ENCODE assay signal across 9 mouse cellular contexts in genomic region chr11:66905617-66906384, GRCm38 (mm10). TPM values are rescaled to one million over a fixed set of nuclear protein-coding genes. Genes with fewer than 3 reads are reported as not detected.
DNase-seq lines count a peak whose midpoint lies in the region; ATAC-seq and TF ChIP-seq lines count a peak whose summit lies in the region.
"Had no signal": no experiment of that assay in that cellular context is flagged by ENCODE, and none has a peak within 500 bp of the region (broad histone marks: within the 10 kb centered on the region; RNA-seq: fewer than 3 reads in every experiment).

No protein-coding gene starts in this region.

- H3K9me3 ChIP-seq in embryonic facial prominence, embryonic 10.5 days, result no peaks in the 10 kb centered on the region
- H3K9me3 ChIP-seq in limb, embryonic 11.5 days (ENCODE audit: control insufficient read depth, low read length), result no peaks in the 10 kb centered on the region
- H3K9me3 ChIP-seq in midbrain, embryonic 15.5 days, result no peaks in the 10 kb centered on the region

- H3K27me3 ChIP-seq in spleen, adult 2 months (ENCODE audit: control insufficient read depth, insufficient read depth, low read length), result no peaks in the 10 kb centered on the region
- H3K27me3 ChIP-seq in embryonic facial prominence, embryonic 10.5 days (replicated peaks; ENCODE audit: low read depth, poor library complexity, severe bottlenecking), result peaks cover 10% of the 10 kb centered on the region; the same call in 1 of the 2 replicates
- H3K27me3 ChIP-seq in kidney, adult 2 months (replicated peaks; ENCODE audit: control insufficient read depth, insufficient read depth, low read length), result no peaks in the 10 kb centered on the region
- H3K27me3 ChIP-seq in limb, embryonic 11.5 days (ENCODE audit: control insufficient read depth, insufficient read depth, low read length), result no peaks in the 10 kb centered on the region
- H3K27me3 ChIP-seq in midbrain, embryonic 15.5 days (replicated peaks), result no peaks in the 10 kb centered on the region
- no peaks in the 10 kb centered on the region for H3K27me3 ChIP-seq in splenic B cell, adult 2 months (ENCODE audit: control insufficient read depth, insufficient read depth, low read length, poor library complexity, severe bottlenecking)

- 0 out of 2 replicates have a peak overlapping the region, but pooled peaks have one; percentile 15 for H3K4me2 ChIP-seq in limb, embryonic 11.5 days (ENCODE audit: low read depth, severe bottlenecking)
- peak overlapping the region; percentile 44 for H3K4me2 ChIP-seq in midbrain, embryonic 15.5 days

- peak; percentile 26; the same call in 1 of the 2 replicates for TF ChIP-seq CTCF in spleen, adult 2 months (IDR thresholded peaks at IDR 0.05; ENCODE audit: extremely low read depth, insufficient read depth, insufficient read length, insufficient replicate concordance)
- TF ChIP-seq CTCF in kidney, adult 2 months (conservative IDR thresholded peaks at IDR 0.05; ENCODE audit: insufficient read depth, insufficient read length, low read depth, low read length), result peak; percentile 78

- H3K36me3 ChIP-seq in spleen, adult 2 months (ENCODE audit: control insufficient read depth, insufficient read depth, low read length), result no peaks in the 10 kb centered on the region
- H3K36me3 ChIP-seq in embryonic facial prominence, embryonic 10.5 days (replicated peaks), result no peaks in the 10 kb centered on the region
- no peaks in the 10 kb centered on the region for H3K36me3 ChIP-seq in kidney, adult 2 months (ENCODE audit: control insufficient read depth, insufficient read depth, low read length)
- no peaks in the 10 kb centered on the region for H3K36me3 ChIP-seq in limb, embryonic 11.5 days (ENCODE audit: control insufficient read depth, insufficient read depth, low read length)
- H3K36me3 ChIP-seq in midbrain, embryonic 15.5 days (replicated peaks), result no peaks in the 10 kb centered on the region
- H3K36me3 ChIP-seq in splenic B cell, adult 2 months (ENCODE audit: control insufficient read depth, insufficient read depth, low read length, poor library complexity, severe bottlenecking), result no peaks in the 10 kb centered on the region
- H3K36me3 ChIP-seq: G1E had no signal

- ATAC-seq in limb, embryonic 11.5 days (ENCODE audit: insufficient number of reproducible peaks, low FRiP score, low TSS enrichment, low read depth), result no peak
- ATAC-seq in midbrain, embryonic 15.5 days (replicated peaks), result peak; percentile 85

- 22% methylated on average over 21 of the region's 21 CpGs for WGBS in spleen, adult 2 months
- WGBS in embryonic facial prominence, embryonic 10.5 days, result 15% methylated on average over 21 of the region's 21 CpGs
- WGBS in kidney, adult 2 months, result 18% methylated on average over 21 of the region's 21 CpGs
- WGBS in limb, embryonic 11.5 days, result 15% methylated on average over 21 of the region's 21 CpGs
- WGBS in midbrain, embryonic 15.5 days, result 9% methylated on average over 21 of the region's 21 CpGs

- no peak for TF ChIP-seq POLR2A in spleen, adult 2 months (IDR thresholded peaks at IDR 0.05; ENCODE audit: low read depth, low read length)
- TF ChIP-seq POLR2A in kidney, adult 2 months (IDR thresholded peaks at IDR 0.05; ENCODE audit: low read depth, low read length), result no peak

- no peak overlapping the region for H3K9ac ChIP-seq in limb, embryonic 11.5 days (ENCODE audit: low read length)
- H3K9ac ChIP-seq in midbrain, embryonic 15.5 days, result 0 out of 2 replicates have a peak overlapping the region, but pooled peaks have one; percentile 10

- DNase-seq in spleen, adult 2 months (ENCODE audit: low read depth in 1 of 2, low spot score in 2 of 2), result peak in 1 of 2 experiments; percentile 29
- no peak for DNase-seq in spleen, adult 12 weeks (ENCODE audit: low spot score)
- DNase-seq in embryonic facial prominence, embryonic 10.5 days (ENCODE audit: low spot score), result peak; percentile 83
- peak; percentile 67 to 86 for DNase-seq in heart, adult 18-20 months
- peak; percentile 67 for DNase-seq in kidney, adult 2 months
- peak; percentile 83 for DNase-seq in limb, embryonic 11.5 days (ENCODE audit: low spot score)
- DNase-seq in splenic B cell, adult 2 months (ENCODE audit: low read depth, low spot score), result peak; percentile 54

- no peaks in the 10 kb centered on the region for H3K4me1 ChIP-seq in spleen, adult 2 months (ENCODE audit: control insufficient read depth, insufficient read depth, insufficient read length)
- peaks cover 4% of the 10 kb centered on the region for H3K4me1 ChIP-seq in embryonic facial prominence, embryonic 10.5 days
- no peaks in the 10 kb centered on the region for H3K4me1 ChIP-seq in kidney, adult 2 months (ENCODE audit: control insufficient read depth, insufficient read depth, low read length)
- no peaks in the 10 kb centered on the region for H3K4me1 ChIP-seq in limb, embryonic 11.5 days (ENCODE audit: control insufficient read depth, insufficient read depth, low read length)
- H3K4me1 ChIP-seq in midbrain, embryonic 15.5 days, result 0 out of 2 replicates have a peak, but pooled peaks cover 4% of the 10 kb centered on the region

- no peak overlapping the region for H3K4me3 ChIP-seq in spleen, adult 2 months (ENCODE audit: extremely low read depth, insufficient read depth, insufficient read length)
- H3K4me3 ChIP-seq in embryonic facial prominence, embryonic 10.5 days, result peak overlapping the region; percentile 30; the same call in 1 of the 2 replicates
- H3K4me3 ChIP-seq in kidney, adult 2 months (ENCODE audit: insufficient read depth, low read depth, low read length), result no peak overlapping the region
- H3K4me3 ChIP-seq in limb, embryonic 11.5 days (ENCODE audit: low read depth, low read length), result no peak overlapping the region
- peak overlapping the region; percentile 13; the same call in 1 of the 2 replicates for H3K4me3 ChIP-seq in midbrain, embryonic 15.5 days

- H3K27ac ChIP-seq in spleen, adult 2 months (ENCODE audit: insufficient read depth, low read length), result no peak overlapping the region
- peak overlapping the region; percentile 61 for H3K27ac ChIP-seq in embryonic facial prominence, embryonic 10.5 days (replicated peaks)
- H3K27ac ChIP-seq in kidney, adult 2 months (ENCODE audit: insufficient read depth, low read depth, low read length), result no peak overlapping the region
- no peak overlapping the region for H3K27ac ChIP-seq in limb, embryonic 11.5 days (replicated peaks; ENCODE audit: low read depth, low read length)
- no peak overlapping the region for H3K27ac ChIP-seq in midbrain, embryonic 15.5 days

RNA-seq across cellular contexts. Expression of gene Pirt, which starts 6.0 kb away (rescaled TPM):
- polyA plus RNA-seq in spleen, adult 2 months (2012; rRNA removed), result not detected in 2 replicates
- 0.40 and 2.2 TPM in 2 replicates for polyA plus RNA-seq in embryonic facial prominence, embryonic 10.5 days (2016; fragmentation: Nextera tagmentation; extraction: Ambion mirVana)
- total RNA-seq in heart, adult 18-20 months (2021), result 1 to 10 TPM; 2.6 to 4.4 TPM
- polyA plus RNA-seq in kidney, adult 2 months (2012; rRNA removed), result 0.29 and 0.55 TPM in 2 replicates
- not detected in 2 replicates for polyA plus RNA-seq in limb, embryonic 11.5 days (2014; fragmentation: Nextera tagmentation; extraction: Ambion mirVana)
- polyA plus RNA-seq in midbrain, embryonic 15.5 days (2015; fragmentation: Nextera tagmentation; extraction: Ambion mirVana), result 0.83 and 1.1 TPM in 2 replicates
- polyA plus RNA-seq: G1E had no signal

RNA-seq across cellular contexts. Expression of gene Tmem238l, which starts 50.6 kb away (rescaled TPM):
- not detected in 2 replicates for polyA plus RNA-seq in spleen, adult 2 months (2012; rRNA removed)
- polyA plus RNA-seq in embryonic facial prominence, embryonic 10.5 days (2016; fragmentation: Nextera tagmentation; extraction: Ambion mirVana), result not detected in 2 replicates
- total RNA-seq in heart, adult 18-20 months (2021), result not detected
- polyA plus RNA-seq in kidney, adult 2 months (2012; rRNA removed), result 5.3 and 5.8 TPM in 2 replicates
- not detected in 2 replicates for polyA plus RNA-seq in limb, embryonic 11.5 days (2014; fragmentation: Nextera tagmentation; extraction: Ambion mirVana)
- not detected in 2 replicates for polyA plus RNA-seq in midbrain, embryonic 15.5 days (2015; fragmentation: Nextera tagmentation; extraction: Ambion mirVana)
- total RNA-seq: G1E had no signal
- polyA plus RNA-seq: G1E had no signal

Comparison
In these comparisons a context has a peak if more than half of its experiments do, and no peak if none do; other contexts are left out.
1. H3K4me3 ChIP-seq: peak in embryonic facial prominence, embryonic 10.5 days (single experiment) and midbrain, embryonic 15.5 days (single experiment); none in spleen, adult 2 months (single experiment), kidney, adult 2 months (single experiment) and limb, embryonic 11.5 days (single experiment).